Mouse (Mus musculus) MEL (cell line): Measurements from ENCODE around the gene Srcap. TPM values are rescaled to one million over a fixed set of nuclear protein-coding genes. Genes with fewer than 3 reads are reported as not detected.

Experiments used
- DNase-seq: peaks from one replicate; pipeline ENCODE4 v3.0.0; 2011; ENCODE audit warnings: low read depth, low spot score
- H3K27ac ChIP-seq: 2 replicates; pipeline ENCODE4 v1.5.1; 2012; ENCODE audit warnings: low read depth, mild to moderate bottlenecking, control low read depth, low read length, moderate library complexity; ENCODE audit not compliant: control insufficient read depth
- H3K27me3 ChIP-seq, 2 experiments: fragments of 150-350 bp in 1 of 2; sonication (generic) in 1 of 2; 2 replicates each; pipeline ENCODE4 v1.6.1; 2012; ENCODE audit warnings: low read length in 2 of 2, mild to moderate bottlenecking in 2 of 2, improper control_type of control experiment in 1 of 2, moderate library complexity in 1 of 2; ENCODE audit not compliant: insufficient read depth in 2 of 2, control insufficient read depth in 1 of 2
- H3K36me3 ChIP-seq, 2 experiments: 2 replicates each; pipeline ENCODE4 v1.6.1; 2012 to 2014; ENCODE audit warnings: low read length in 2 of 2, improper control_type of control experiment in 1 of 2, inconsistent platforms in 1 of 2, mild to moderate bottlenecking in 1 of 2; ENCODE audit not compliant: insufficient read depth in 2 of 2, control insufficient read depth in 1 of 2
- H3K4me1 ChIP-seq, 2 experiments: fragments of 150-350 bp in 1 of 2; sonication (generic) in 1 of 2; 2 replicates each; pipeline ENCODE4 v1.6.1; 2012; ENCODE audit warnings: low read length in 2 of 2, improper control_type of control experiment in 1 of 2, mild to moderate bottlenecking in 1 of 2; ENCODE audit not compliant: insufficient read depth in 2 of 2, control insufficient read depth in 1 of 2
- H3K4me3 ChIP-seq, 2 experiments: fragments of 150-350 bp in 1 of 2; sonication (generic) in 1 of 2; 2 replicates each; pipeline ENCODE4 v1.5.1; 2012; ENCODE audit warnings: low read depth in 2 of 2, low read length in 2 of 2, mild to moderate bottlenecking in 2 of 2, moderate library complexity in 2 of 2, control low read depth in 1 of 2, improper control_type of control experiment in 1 of 2; ENCODE audit not compliant: control insufficient read depth in 1 of 2, insufficient read depth in 1 of 2
- H3K79me2 ChIP-seq: 2 replicates; pipeline ENCODE4 v1.6.1; 2012; ENCODE audit warnings: mild to moderate bottlenecking, low read length, moderate library complexity; ENCODE audit not compliant: control insufficient read depth, poor library complexity, insufficient read depth
- H3K9ac ChIP-seq: 2 replicates; pipeline ENCODE4 v1.6.1; 2012; ENCODE audit warnings: low read depth, mild to moderate bottlenecking, control low read depth, low read length, moderate library complexity; ENCODE audit not compliant: control insufficient read depth, poor library complexity, severe bottlenecking
- H3K9me3 ChIP-seq: fragments of 150-350 bp; sonication (generic); replicated peaks from 2 replicates; pipeline ENCODE4 v1.6.1; 2012; ENCODE audit warnings: mild to moderate bottlenecking, low read length, improper control_type of control experiment, moderate library complexity; ENCODE audit not compliant: insufficient read depth
- CTCF ChIP-seq, 3 experiments: IDR thresholded peaks in 2 of 3; conservative IDR thresholded peaks in 1 of 3; 2 replicates each; pipeline ENCODE4 v1.5.1; 2011 to 2012; ENCODE audit warnings: low read length in 3 of 3, low read depth in 2 of 3, mild to moderate bottlenecking in 2 of 3, improper control_type of control experiment in 1 of 3, inconsistent platforms in 1 of 3, mixed read lengths in 1 of 3, moderate library complexity in 1 of 3; ENCODE audit not compliant: control insufficient read depth in 1 of 3, insufficient read depth in 1 of 3, poor library complexity in 1 of 3, severe bottlenecking in 1 of 3
- E2F4 ChIP-seq: IDR thresholded peaks from 2 replicates; pipeline ENCODE4 v1.6.1; 2011; ENCODE audit warnings: low read depth, low read length, improper control_type of control experiment, borderline replicate concordance
- ELF1 ChIP-seq: IDR thresholded peaks from 2 replicates; pipeline ENCODE4 v1.6.1; 2014; ENCODE audit warnings: low read depth, mild to moderate bottlenecking, inconsistent platforms, low read length, improper control_type of control experiment, moderate library complexity
- ETS1 ChIP-seq: IDR thresholded peaks from 2 replicates; pipeline ENCODE4 v1.6.1; 2012; ENCODE audit warnings: low read depth, mild to moderate bottlenecking, inconsistent platforms, low read length, improper control_type of control experiment, moderate library complexity
- KAT2A ChIP-seq: conservative IDR thresholded peaks from 2 replicates; pipeline ENCODE4 v1.6.1; 2012; ENCODE audit warnings: low read depth, low read length, improper control_type of control experiment, inconsistent platforms
- MAZ ChIP-seq: IDR thresholded peaks from 2 replicates; pipeline ENCODE4 v1.6.1; 2012; ENCODE audit warnings: low read depth, mild to moderate bottlenecking, inconsistent platforms, low read length, improper control_type of control experiment
- MXI1 ChIP-seq: IDR thresholded peaks from 2 replicates; pipeline ENCODE4 v1.6.1; 2011; ENCODE audit warnings: mild to moderate bottlenecking, low read depth, low read length, improper control_type of control experiment
- RAD21 ChIP-seq: IDR thresholded peaks from 2 replicates; pipeline ENCODE4 v1.6.1; 2011; ENCODE audit warnings: mild to moderate bottlenecking, low read depth, low read length, improper control_type of control experiment
- SIN3A ChIP-seq: IDR thresholded peaks from 2 replicates; pipeline ENCODE4 v1.6.1; 2012; ENCODE audit warnings: low read length, improper control_type of control experiment, inconsistent platforms
- SMC3 ChIP-seq: IDR thresholded peaks from 2 replicates; pipeline ENCODE4 v1.6.1; 2011; ENCODE audit warnings: low read depth, low read length, improper control_type of control experiment
- TBP ChIP-seq: IDR thresholded peaks from 2 replicates; pipeline ENCODE4 v1.8.0; 2011; ENCODE audit warnings: low read depth, low read length, improper control_type of control experiment
- USF2 ChIP-seq, 2 experiments: IDR thresholded peaks; 2 replicates each; pipeline ENCODE4 v1.6.1; 2011 to 2012; ENCODE audit warnings: improper control_type of control experiment in 2 of 2, low read length in 2 of 2, borderline replicate concordance in 1 of 2, inconsistent platforms in 1 of 2, low read depth in 1 of 2, mild to moderate bottlenecking in 1 of 2; ENCODE audit not compliant: insufficient read depth in 1 of 2
- ZKSCAN1 ChIP-seq: IDR thresholded peaks from 2 replicates; pipeline ENCODE4 v1.6.1; 2012; ENCODE audit warnings: low read depth, mild to moderate bottlenecking, inconsistent platforms, low read length, improper control_type of control experiment, moderate library complexity
- ZMIZ1 ChIP-seq: IDR thresholded peaks from 2 replicates; pipeline ENCODE4 v1.6.1; 2012; ENCODE audit warnings: low read depth, mild to moderate bottlenecking, inconsistent platforms, low read length, improper control_type of control experiment, moderate library complexity
- polyA plus RNA-seq, 2 experiments: library from polyadenylated mRNA; stranded (reverse) in 1 of 2; unstranded in 1 of 2; fragments of >175 nt in 1 of 2; fragments of >200 nt in 1 of 2; gene quantifications; 2 replicates each; pipeline versions ENCODE4 v1.2.1 to v1.2.4; 2012; ENCODE audit warnings: low replicate concordance in 2 of 2, low read depth in 1 of 2; ENCODE audit not compliant: insufficient read length in 2 of 2, insufficient read depth in 1 of 2, missing spikeins in 1 of 2
- total RNA-seq: library from RNA; depleted of rRNA; stranded (reverse); fragments of 300-350 nt; gene quantifications from 2 replicates; pipeline ENCODE4 v1.2.3, GENCODE M21; 2012

Srcap gene
- total and polyA plus RNA-seq, 3 experiments = 20.3 to 45.1 (median 34.3) TPM

DNA sequence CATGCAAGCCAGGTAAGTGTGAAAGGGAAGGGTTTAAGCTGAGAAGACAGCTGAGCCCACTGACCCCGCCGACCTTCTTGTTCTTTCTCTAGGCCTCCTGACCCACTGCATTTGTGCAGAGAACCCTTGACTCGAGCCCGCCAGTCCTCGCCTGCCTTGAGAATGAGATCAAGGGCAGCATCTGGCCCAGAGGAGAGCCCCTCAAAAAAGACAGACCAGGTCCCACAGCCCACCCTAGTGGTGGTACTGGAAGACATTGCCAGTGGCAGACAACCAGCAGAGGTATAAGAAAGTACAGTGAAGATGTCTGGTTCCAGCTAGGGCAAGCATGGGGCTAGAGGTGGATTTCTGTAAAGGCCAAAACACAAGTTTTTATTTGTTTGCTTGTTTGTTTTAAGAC lies 38.1 kb upstream of the Srcap start:
- TF ChIP-seq CTCF (IDR thresholded peaks at IDR 0.05 in 2 of 3, conservative IDR thresholded peaks at IDR 0.05 in 1 of 3; ENCODE audit: control insufficient read depth in 1 of 3, insufficient read depth in 1 of 3, low read depth in 2 of 3, low read length in 3 of 3, poor library complexity in 1 of 3, severe bottlenecking in 1 of 3) (peak in 1 of 3 experiments; percentile 39; a peak in 2 of 6 replicates), USF2 (IDR thresholded peaks at IDR 0.05; ENCODE audit: borderline replicate concordance in 1 of 2, insufficient read depth in 1 of 2, low read depth in 1 of 2, low read length in 2 of 2) (no peak), RAD21 (peak; percentile 13), SMC3 (peak; percentile 30; the same call in 1 of the 2 replicates), MAZ (no peak)
- H3K4me3 ChIP-seq = no peak overlapping the region
- no peak overlapping the region for H3K27ac ChIP-seq
- H3K9me3 ChIP-seq = no peaks in the 10 kb centered on the region
- no peaks in the 10 kb centered on the region for H3K27me3 ChIP-seq
- peaks cover 0 to 9% of the 10 kb centered on the region in 2 experiments; a peak in 3 of 4 replicates for H3K4me1 ChIP-seq
- no peak for DNase-seq
- peaks cover 0 to 12% of the 10 kb centered on the region in 2 experiments for H3K36me3 ChIP-seq
- H3K79me2 ChIP-seq = peaks cover 20% of the 10 kb centered on the region
- H3K9ac ChIP-seq = no peak overlapping the region

DNA sequence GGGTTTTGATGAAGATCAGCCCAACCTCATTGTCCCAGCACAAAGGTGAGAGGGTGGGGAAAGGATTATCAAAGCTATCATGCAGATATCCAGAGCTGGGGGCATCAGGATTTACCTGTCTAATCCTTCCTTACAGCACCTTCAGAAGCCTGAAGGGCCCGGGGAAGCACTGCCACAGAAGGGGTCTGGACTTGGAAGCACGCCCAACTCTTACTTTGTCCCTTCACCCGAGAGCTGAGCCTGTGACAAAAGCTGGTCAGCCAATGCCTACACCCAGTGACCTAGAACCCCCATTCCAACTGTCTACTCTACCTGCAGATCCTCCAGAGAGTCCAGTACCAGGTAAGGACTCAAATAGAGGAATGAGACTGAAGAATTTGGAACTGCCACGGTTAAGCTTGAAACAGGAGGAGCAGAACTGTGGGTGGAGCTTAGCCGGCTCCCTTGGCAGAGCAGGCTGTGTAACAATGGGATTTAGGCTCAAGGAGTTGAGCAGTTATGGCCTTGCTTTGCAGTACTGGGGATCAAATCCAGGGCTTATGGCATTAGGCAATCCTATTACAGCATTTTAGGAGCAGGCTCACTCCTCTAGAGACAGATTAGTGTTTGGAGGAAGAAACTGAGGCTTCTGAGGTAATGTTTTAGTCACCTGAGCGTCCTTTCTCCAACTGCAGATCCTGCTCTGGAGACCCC lies 37.3 kb upstream of the Srcap start:
- DNase-seq = no peak
- Histone ChIP-seq H3K9me3 (no peaks in the 10 kb centered on the region), H3K79me2 (peaks cover 28% of the 10 kb centered on the region), H3K27me3 (no peaks in the 10 kb centered on the region), H3K9ac (no peak overlapping the region), H3K27ac (no peak overlapping the region), H3K4me1 (peaks cover 0 to 9% of the 10 kb centered on the region in 2 experiments; a peak in 3 of 4 replicates), H3K4me3 (no peak overlapping the region), H3K36me3 (peaks cover 0 to 12% of the 10 kb centered on the region in 2 experiments)
- TF ChIP-seq TBP (no peak), ZMIZ1 (no peak), SIN3A (0 out of 2 replicates have a peak, but pooled peaks have one; percentile 8), KAT2A (no peak), E2F4 (no peak)

DNA sequence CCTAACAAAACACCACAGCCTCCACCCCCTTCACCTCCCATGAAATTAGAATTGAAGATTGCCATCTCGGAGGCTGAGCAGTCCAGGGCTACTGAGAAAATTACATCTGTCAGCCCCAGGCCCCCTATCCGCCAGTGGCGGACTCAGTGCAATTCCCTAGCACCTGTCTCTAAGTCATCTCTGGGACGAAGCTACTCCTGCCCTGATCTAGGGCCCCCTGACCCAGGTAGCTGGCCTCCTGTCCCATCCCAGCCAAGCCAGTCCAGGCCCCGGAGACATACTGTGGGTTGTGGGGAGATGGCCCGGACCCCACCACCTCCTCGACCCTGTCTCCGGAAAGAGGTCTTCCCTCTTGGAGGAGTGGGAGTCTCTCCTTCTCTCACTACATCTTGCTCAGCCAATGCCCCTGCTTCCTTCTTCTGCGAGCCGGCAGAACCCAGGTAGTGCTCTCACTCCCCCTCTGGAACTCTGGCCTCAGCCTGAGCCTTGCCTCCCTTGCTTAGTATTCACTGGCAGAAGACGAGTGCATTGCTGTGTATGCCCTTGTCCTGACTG lies 36.5 kb upstream of the Srcap start:
- Histone ChIP-seq H3K4me1 (peaks cover 0 to 13% of the 10 kb centered on the region in 2 experiments; a peak in 3 of 4 replicates), H3K27ac (no peak overlapping the region), H3K36me3 (peaks cover 0 to 17% of the 10 kb centered on the region in 2 experiments), H3K27me3 (no peaks in the 10 kb centered on the region), H3K9ac (no peak overlapping the region), H3K79me2 (peaks cover 30% of the 10 kb centered on the region), H3K9me3 (no peaks in the 10 kb centered on the region), H3K4me3 (no peak overlapping the region)
- TF ChIP-seq CTCF (IDR thresholded peaks at IDR 0.05 in 2 of 3, conservative IDR thresholded peaks at IDR 0.05 in 1 of 3; ENCODE audit: control insufficient read depth in 1 of 3, insufficient read depth in 1 of 3, low read depth in 2 of 3, low read length in 3 of 3, poor library complexity in 1 of 3, severe bottlenecking in 1 of 3) (no peak), MXI1 (no peak), KAT2A (no peak), ETS1 (no peak), ELF1 (no peak), ZKSCAN1 (no peak)
- no peak for DNase-seq
